Comparison of ENCODE assay signal across 36 mouse cellular contexts in the genomic region with DNA sequence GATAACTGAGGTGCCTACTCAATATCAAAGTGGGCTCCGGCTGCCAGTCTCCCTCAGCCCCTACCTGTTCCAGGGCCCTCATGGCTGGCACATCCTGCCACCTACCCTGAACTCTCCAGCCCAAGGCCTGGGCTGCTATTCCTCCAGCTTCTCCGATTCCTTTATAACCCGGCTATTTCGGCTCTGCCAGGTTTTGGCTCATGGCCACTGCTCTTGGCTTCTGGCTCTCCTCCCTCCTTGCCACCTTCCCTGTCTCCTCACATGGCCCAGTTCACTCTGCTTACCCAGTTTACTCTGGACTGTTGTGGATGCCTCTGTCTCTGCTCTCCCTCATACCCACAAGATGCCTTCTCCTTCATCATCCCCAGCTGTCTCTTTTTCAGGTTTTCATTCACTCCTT. TPM values are rescaled to one million over a fixed set of nuclear protein-coding genes. Genes with fewer than 3 reads are reported as not detected.
DNase-seq lines count a peak whose midpoint lies in the region; ATAC-seq lines count a peak whose summit lies in the region.
"Had no signal": no experiment of that assay in that cellular context is flagged by ENCODE, and none has a peak within 500 bp of the region (broad histone marks: within the 10 kb centered on the region; RNA-seq: fewer than 3 reads in every experiment).

No protein-coding gene starts in this region.

- ATAC-seq in neural tube, embryonic 13.5 days (ENCODE audit: low read depth) = no peak
- no peak for ATAC-seq in neural tube, embryonic 15.5 days (ENCODE audit: low FRiP score)
- no peak for ATAC-seq in granulocyte monocyte progenitor cell, adult 5-6 weeks (replicated peaks; ENCODE audit: poor library complexity, severe bottlenecking)
- ATAC-seq: activated CD4-positive, CD25-positive, alpha-beta regulatory T cell, adult 4 months; forebrain, postnatal 0 days; lung, postnatal 0 days; midbrain, embryonic 16.5 days had no signal

- H3K4me1 ChIP-seq in neural tube, embryonic 13.5 days (replicated peaks) = peaks cover 12% of the 10 kb centered on the region
- peaks cover 12% of the 10 kb centered on the region for H3K4me1 ChIP-seq in neural tube, embryonic 15.5 days

- H3K27me3 ChIP-seq in neural tube, embryonic 13.5 days = no peaks in the 10 kb centered on the region
- no peaks in the 10 kb centered on the region for H3K27me3 ChIP-seq in neural tube, embryonic 15.5 days (replicated peaks)
- H3K27me3 ChIP-seq: embryonic facial prominence, embryonic 12.5 days; hindbrain, embryonic 15.5 days had no signal

- no peaks in the 10 kb centered on the region for H3K9me3 ChIP-seq in neural tube, embryonic 13.5 days
- H3K9me3 ChIP-seq in neural tube, embryonic 15.5 days (replicated peaks) = no peaks in the 10 kb centered on the region
- H3K9me3 ChIP-seq: embryonic facial prominence, embryonic 12.5 days; heart, embryonic 10.5 days; hindbrain, embryonic 15.5 days had no signal

- H3K4me3 ChIP-seq in neural tube, embryonic 13.5 days = no peak overlapping the region
- H3K4me3 ChIP-seq in neural tube, embryonic 15.5 days (replicated peaks) = no peak overlapping the region
- H3K4me3 ChIP-seq: embryonic facial prominence, embryonic 12.5 days; heart, embryonic 10.5 days; hindbrain, embryonic 15.5 days; myocyte had no signal

- 88% methylated on average over 4 of the region's 4 CpGs for WGBS in neural tube, embryonic 13.5 days
- WGBS in neural tube, embryonic 15.5 days = 87% methylated on average over 4 of the region's 4 CpGs

- no peaks in the 10 kb centered on the region for H3K36me3 ChIP-seq in neural tube, embryonic 13.5 days
- no peaks in the 10 kb centered on the region for H3K36me3 ChIP-seq in neural tube, embryonic 15.5 days
- H3K36me3 ChIP-seq: embryonic facial prominence, embryonic 12.5 days; heart, embryonic 10.5 days; hindbrain, embryonic 15.5 days had no signal

- no peak overlapping the region for H3K27ac ChIP-seq in neural tube, embryonic 13.5 days (replicated peaks)
- H3K27ac ChIP-seq in neural tube, embryonic 15.5 days (replicated peaks) = no peak overlapping the region
- H3K27ac ChIP-seq: embryonic facial prominence, embryonic 12.5 days; heart, embryonic 10.5 days; hindbrain, embryonic 15.5 days; macrophage had no signal

- H3K9ac ChIP-seq in neural tube, embryonic 13.5 days = 0 out of 2 replicates have a peak overlapping the region, but pooled peaks have one; percentile 22
- H3K9ac ChIP-seq in neural tube, embryonic 15.5 days (replicated peaks) = no peak overlapping the region
- H3K9ac ChIP-seq: embryonic facial prominence, embryonic 12.5 days; forebrain, postnatal 0 days; hindbrain, embryonic 15.5 days had no signal

- peak; percentile 21 for DNase-seq in adrenal gland, postnatal 25 days
- DNase-seq in adrenal gland, adult 8-10 months = no peak
- DNase-seq in gastrocnemius, adult 18-20 months (ENCODE audit: low spot score) = peak; percentile 70
- DNase-seq in gastrocnemius, postnatal 10 days = no peak
- peak; percentile 29 to 51 for DNase-seq in cerebellum, postnatal 25 days
- DNase-seq: forebrain, postnatal 0 days; kidney, adult 8-10 months; kidney, postnatal 14 days; retina, postnatal 1 day; right cerebral cortex, postnatal 25 days had no signal

- no peak overlapping the region for H3K4me2 ChIP-seq in neural tube, embryonic 13.5 days
- H3K4me2 ChIP-seq in neural tube, embryonic 15.5 days = no peak overlapping the region
- H3K4me2 ChIP-seq: embryonic facial prominence, embryonic 12.5 days; hindbrain, embryonic 15.5 days had no signal

RNA-seq across cellular contexts. Expression of a gene that starts 2.6 kb away (rescaled TPM):
- total RNA-seq in adrenal gland, postnatal 25 days (2021) = 130 and 144 TPM in 2 replicates
- 100 to 1,000 TPM; 116 to 227 (median 148) TPM for total RNA-seq in adrenal gland, adult 8-10 months (2022)
- total RNA-seq in gastrocnemius, adult 18-20 months (2021) = 10 to 100 TPM; 24.9 to 27.3 TPM
- 10 to 100 TPM; 26.4 to 44.1 TPM for total RNA-seq in gastrocnemius, postnatal 10 days (2021)
- 69.2 and 78.7 TPM in 2 replicates for polyA plus RNA-seq in neural tube, embryonic 13.5 days (2015; fragmentation: Nextera tagmentation; extraction: Ambion mirVana)
- polyA plus RNA-seq in neural tube, embryonic 15.5 days (2015; fragmentation: Nextera tagmentation; extraction: Ambion mirVana) = 59.3 and 61.6 TPM in 2 replicates
- 76.3 and 119 TPM in 2 replicates for total RNA-seq in granulocyte monocyte progenitor cell, adult 5-6 weeks (2014; fragmentation: Nextera tagmentation)
- total RNA-seq in granulocyte monocyte progenitor cell, adult 5-6 weeks (2017) = 132 and 151 TPM in 2 replicates

RNA-seq across cellular contexts. Expression of a gene that starts 16.6 kb away (rescaled TPM):
- not detected in 2 replicates for total RNA-seq in adrenal gland, postnatal 25 days (2021)
- not detected for total RNA-seq in adrenal gland, adult 8-10 months (2022)
- not detected for total RNA-seq in gastrocnemius, adult 18-20 months (2021)
- not detected for total RNA-seq in gastrocnemius, postnatal 10 days (2021)
- polyA plus RNA-seq in neural tube, embryonic 13.5 days (2015; fragmentation: Nextera tagmentation; extraction: Ambion mirVana) = not detected in 2 replicates
- polyA plus RNA-seq in neural tube, embryonic 15.5 days (2015; fragmentation: Nextera tagmentation; extraction: Ambion mirVana) = not detected in 2 replicates
- total RNA-seq in granulocyte monocyte progenitor cell, adult 5-6 weeks (2014; fragmentation: Nextera tagmentation) = not detected in 2 replicates
- not detected in 2 replicates for total RNA-seq in granulocyte monocyte progenitor cell, adult 5-6 weeks (2017)
- total RNA-seq: forebrain, postnatal 0 days; hematopoietic stem cell, adult 5-6 weeks; layer of hippocampus, adult 18-20 months; layer of hippocampus, postnatal 14 days; left cerebral cortex, adult 8-10 months; liver, adult 2 months; MEL had no signal
- polyA plus RNA-seq: activated CD4-positive, CD25-positive, alpha-beta regulatory T cell, adult 4 months; brain, embryonic 14.5 days; embryonic facial prominence, embryonic 12.5 days; forebrain, embryonic 11.5 days; forebrain, postnatal 0 days; heart, embryonic 10.5 days; heart, embryonic 16.5 days; intestine, embryonic 14.5 days; limb, embryonic 11.5 days; liver, adult 2 months; liver, embryonic 16.5 days; macrophage; midbrain, embryonic 16.5 days; myocyte; neural tube, embryonic 14.5 days; spleen, adult 2 months; urinary bladder, adult 2 months had no signal

Comparison
In these comparisons a context has a peak if more than half of its experiments do, and no peak if none do; other contexts are left out.
1. DNase-seq: peak in adrenal gland, postnatal 25 days (single experiment), gastrocnemius, adult 18-20 months (single experiment) and cerebellum, postnatal 25 days (2 of 2); none in adrenal gland, adult 8-10 months (single experiment) and gastrocnemius, postnatal 10 days (single experiment).